Mouse (Mus musculus): ENCODE data around the gene Med18.
"Not testable (repeated sequence)": the region's sequence is repeated elsewhere in the genome, so short reads cannot be mapped to it uniquely, and the experiment has no call there.

Gene Med18

GRCm38 (mm10) chr4:132463430-132464254 lies at the start of gene Med18:
Gene Med18 (minus strand): TSS chr4:132463921.
- DNase-seq: peak; percentile 90

DNA sequence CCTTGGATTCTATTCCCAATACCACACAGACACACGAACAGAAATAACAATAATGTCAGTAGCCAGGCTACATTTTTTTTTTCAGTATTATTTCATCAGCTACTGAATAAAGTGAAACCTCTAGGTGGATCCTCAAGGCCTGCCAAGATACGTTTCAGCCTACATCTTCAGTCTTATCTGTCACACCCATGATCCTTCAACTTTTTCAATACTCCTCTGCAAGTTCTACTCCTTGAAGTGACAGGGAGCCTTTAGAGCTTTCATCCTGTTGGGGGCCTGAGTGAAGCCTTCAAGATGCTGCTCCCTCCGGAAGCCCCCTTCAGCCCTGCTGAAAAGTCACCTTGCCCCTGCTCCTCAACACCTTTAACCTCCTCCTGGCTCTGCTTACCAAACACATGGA lies 48.4 kb upstream of the Med18 start:
- DNase-seq: no peak

- peak; percentile 98 for DNase-seq
These were observed 46.7 kb upstream of the Med18 start, which contains the start of gene Sesn2 for GRCm38 (mm10) chr4:132510352-132510798. Gene Sesn2 (minus strand): TSS chr4:132510501.

DNA sequence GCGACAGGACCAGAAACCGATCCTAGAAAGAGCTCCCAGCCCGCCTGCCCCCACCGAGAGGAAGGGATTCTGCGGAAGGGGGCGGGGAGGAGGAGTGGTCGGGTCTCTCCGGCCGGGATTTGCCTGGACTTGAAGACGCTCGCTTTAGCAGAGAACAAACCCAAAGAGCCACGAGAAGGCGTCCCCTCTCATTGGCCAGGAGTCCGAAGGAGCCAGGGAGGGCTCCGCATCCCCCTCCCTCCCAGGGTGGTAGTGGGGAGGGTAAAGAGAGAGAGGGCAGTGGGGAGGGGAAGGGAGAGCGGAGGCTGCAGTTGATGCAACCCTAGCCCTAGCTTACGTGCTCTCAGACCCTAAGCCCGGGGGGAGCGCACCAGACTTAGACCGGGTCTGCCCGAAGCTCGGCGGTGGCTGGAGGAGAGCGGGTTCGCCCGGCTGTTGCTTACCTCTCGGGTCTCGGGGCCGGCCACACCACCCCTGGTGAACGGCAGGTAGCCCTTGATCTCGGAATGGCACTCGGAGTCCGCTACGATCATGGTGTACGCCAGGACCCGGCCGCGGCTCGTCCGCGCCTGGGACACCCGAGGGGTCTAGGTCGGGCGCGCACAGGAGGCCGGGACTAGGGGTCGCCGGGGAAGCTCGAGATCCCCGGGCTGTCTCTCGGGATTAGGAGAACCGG lies 46.0 kb upstream of the Med18 start:
- peak; percentile 91 for DNase-seq

DNA sequence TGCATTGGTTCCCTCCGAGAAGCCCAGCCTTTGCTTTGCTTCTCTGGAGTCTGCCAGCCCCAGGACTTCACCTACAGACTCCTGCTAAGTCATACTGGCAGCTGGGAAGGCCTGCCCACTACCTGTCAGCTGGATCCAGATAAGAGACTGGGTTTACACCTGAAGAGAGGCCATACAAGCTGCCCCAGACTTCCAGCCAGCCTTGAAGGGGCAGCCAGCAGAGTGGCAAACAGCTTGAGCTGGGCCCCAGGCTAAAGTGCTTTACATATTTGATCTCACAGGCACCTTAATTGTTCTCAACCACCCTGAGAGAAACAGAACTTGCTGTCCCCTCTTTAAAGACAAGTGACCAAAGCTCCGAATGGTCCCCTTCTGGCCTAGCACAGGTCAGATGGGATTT lies 43.5 kb upstream of the Med18 start:
- DNase-seq: no peak

DNA sequence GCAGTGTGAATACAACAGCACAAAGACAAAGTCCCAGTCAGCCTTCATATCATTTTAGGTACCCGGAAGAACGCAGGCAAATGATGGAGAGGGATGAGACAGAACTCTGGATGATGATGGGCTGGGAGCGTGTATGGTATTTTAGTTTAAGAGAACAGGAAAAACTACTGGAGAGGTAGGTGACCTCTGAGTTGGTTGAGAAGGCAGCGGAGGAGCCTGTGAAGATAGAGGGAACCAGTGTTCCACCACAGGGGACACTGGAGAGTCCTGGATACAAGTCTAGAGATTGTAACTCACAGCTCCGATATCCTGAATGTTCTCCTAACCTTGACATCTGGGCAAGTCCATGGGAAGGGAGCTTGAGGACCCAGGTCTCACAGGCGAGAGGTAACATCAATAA lies 42.5 kb upstream of the Med18 start:
- no peak for DNase-seq

GRCm38 (mm10) chr4:132505800-132506199 lies 42.1 kb upstream of the Med18 start:
- DNase-seq: no peak

GRCm38 (mm10) chr4:132505034-132505738 lies 41.5 kb upstream of the Med18 start:
- DNase-seq: no peak

- no peak for DNase-seq
These were observed 39.6 kb upstream of the Med18 start for GRCm38 (mm10) chr4:132503344-132503743.

GRCm38 (mm10) chr4:132501639-132502038 lies 37.9 kb upstream of the Med18 start:
- DNase-seq: no peak

GRCm38 (mm10) chr4:132494271-132494918 lies 30.7 kb upstream of the Med18 start:
- DNase-seq: no peak

- peak; percentile 44 for DNase-seq
These were observed 28.7 kb upstream of the Med18 start for GRCm38 (mm10) chr4:132492178-132493060.

DNA sequence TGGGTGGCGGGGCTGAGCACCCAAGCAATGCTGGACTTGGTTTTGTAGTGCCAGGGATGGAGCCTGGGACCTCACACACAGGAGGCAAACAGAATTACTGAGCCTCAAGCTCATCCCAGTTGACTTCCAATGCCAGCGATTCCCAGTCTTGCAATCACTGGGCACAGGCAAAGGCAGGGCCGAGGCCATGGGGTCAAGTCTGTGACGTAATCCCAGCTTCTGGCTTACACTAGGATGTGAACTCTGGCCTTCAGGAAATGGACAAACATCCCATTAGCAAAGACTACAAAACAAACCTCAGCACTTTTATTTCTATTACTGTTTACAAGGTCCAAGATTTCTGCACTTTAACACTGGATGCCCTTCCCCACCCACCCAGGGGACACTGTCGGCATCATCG lies 28.0 kb upstream of the Med18 start:
- peak; percentile 90 for DNase-seq

DNA sequence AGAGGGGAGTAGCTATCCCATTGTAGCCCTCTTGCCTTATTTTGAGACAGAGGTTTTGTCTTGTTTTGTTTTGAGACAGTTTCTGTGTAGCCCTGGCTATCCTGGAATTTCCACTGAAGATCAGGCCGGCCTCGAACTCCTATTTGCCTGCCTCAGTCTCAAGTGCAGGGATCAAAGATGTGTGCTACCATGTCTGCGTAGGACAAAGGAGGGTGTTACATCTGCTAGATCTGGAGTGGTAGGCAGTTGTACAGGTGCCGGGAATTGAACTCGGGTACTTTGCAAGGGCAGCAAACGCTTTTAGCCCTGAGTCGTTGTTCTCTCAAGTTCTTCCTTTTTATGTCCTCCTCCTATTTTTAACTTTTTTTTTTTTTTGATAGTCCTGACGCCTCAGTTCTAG lies 27.3 kb upstream of the Med18 start:
- no peak for DNase-seq

DNA sequence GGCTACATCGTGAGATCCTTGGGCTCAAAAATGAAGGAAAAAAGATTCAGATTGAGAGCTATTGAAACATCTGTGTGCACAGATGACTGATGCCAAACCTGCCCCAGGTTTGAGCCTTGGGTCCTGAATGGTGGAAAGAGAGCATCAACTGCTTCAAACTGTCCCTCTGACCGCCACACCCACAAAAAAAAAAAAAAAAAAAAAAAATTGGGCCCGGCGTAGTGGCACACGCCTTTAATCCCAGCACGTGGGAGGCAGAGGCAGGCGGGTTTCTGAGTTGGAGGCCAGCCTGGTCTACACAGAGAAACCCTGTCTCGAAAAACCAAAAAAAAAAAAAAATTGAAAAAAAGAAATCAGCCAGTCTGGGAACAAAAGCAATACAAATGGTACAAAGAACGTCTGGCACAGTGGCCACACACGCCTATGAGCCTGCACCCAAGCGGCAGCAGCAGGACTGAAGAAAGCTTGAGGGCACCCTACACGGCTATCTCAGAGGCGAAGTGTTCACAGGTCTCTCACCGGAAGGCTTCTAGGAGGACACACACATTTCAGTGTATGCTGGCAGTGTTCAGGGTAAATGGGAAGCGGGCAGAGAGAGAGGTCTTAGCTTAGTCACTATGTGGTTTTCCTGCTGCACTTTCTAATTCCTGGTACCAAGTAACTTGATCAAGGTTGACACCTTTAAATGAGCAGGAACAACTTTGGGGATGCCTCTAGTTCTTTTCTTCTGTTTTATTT lies 26.7 kb upstream of the Med18 start:
- DNase-seq: no peak

- DNase-seq: no peak
These were observed 25.3 kb upstream of the Med18 start for GRCm38 (mm10) chr4:132488976-132489375.

DNA sequence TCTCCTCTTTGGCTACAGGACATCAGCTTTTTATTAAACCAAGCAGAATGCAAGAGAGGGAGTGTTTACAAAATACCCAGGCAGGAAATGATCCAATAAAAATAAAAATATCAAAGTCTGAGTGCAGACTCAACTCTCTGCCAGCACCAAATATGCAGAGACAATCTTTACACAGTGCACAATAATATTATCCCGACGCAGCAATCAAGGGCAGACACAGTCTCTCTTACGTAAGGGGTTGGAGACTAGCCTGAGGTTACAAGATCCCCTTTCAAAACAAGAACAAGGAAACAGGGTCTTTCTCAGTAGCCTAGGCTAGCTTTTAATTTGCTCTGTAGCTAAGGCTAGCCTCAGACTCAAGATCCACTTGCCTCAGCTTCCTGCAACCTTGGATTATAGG lies 24.8 kb upstream of the Med18 start:
- DNase-seq: no peak

DNA sequence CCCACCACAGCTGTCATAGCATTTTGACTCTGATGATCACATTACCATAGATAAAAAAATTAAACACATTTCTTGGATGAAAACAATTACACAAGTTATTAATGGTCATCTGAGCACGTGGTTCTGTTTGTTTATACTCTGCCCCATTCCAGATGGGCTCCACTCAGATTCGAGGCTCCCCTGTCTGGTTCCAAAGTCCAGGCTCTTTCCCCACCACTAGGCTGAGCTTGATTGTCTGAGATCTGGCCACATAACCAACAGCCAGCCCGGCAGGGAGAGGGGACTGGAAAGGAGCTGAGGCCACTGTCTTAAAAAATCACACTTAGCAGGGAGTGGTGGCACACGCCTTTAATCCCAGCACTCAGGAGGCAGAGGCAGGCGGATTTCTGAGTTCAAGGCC lies 21.1 kb upstream of the Med18 start:
- DNase-seq: peak; percentile 66

- no peak for DNase-seq
These were observed 20.5 kb upstream of the Med18 start for GRCm38 (mm10) chr4:132484231-132484630.

DNA sequence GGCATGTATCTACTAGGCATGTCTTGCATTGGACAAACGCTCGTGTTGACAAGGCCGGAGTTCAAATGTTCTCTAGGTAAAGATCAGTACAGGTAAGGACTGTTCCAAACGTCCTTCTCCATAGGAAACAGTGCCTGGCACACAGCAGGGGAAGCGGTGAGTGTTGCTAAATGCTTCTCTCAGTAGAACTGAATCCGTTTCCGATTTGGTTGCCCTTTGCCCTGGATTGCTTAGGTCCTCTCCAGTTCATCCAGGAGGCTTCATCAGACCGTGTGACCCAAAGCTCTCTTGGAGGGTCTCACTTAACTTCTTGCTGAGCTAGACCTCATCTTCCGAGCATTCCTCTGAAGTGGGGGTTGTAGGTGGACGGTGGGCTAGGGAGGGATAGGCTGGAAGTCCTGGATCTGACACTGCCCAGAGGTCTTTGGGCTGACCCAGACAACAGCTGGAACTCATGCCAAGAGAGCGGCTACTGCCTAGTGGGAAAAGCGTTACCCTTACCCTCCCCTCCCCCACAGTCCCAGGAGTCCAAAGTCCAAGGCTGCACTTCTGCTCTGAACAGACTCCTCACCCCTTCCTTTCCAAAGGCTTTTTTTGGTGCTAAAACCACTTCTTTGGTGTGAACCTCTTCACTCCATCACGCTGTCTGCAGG lies 19.4 kb upstream of the Med18 start:
- peak; percentile 88 for DNase-seq

GRCm38 (mm10) chr4:132482104-132482503 lies 18.4 kb upstream of the Med18 start:
- DNase-seq: not testable (repeated sequence)

All from kidney, adult 11 months (tissue).